Mouse (Mus musculus): Measurements from ENCODE around the gene Bnip3.
A peak's percentile ranks its signal among the peaks of the same experiment; 100 is the strongest.

GRCm38 (mm10) chr7:138845544-138846391, 63.6 kb downstream of the Bnip3 start, which contains the start of the genes Ppp2r2d and Mapk1ip1:
- TF ChIP-seq POLR2A (IDR thresholded peaks at IDR 0.05; ENCODE audit: insufficient read depth, low read depth, low read length) (peak; percentile 87), CTCF (IDR thresholded peaks at IDR 0.05; ENCODE audit: insufficient read depth, low read depth, low read length) (peak; percentile 53; the same call in 1 of the 2 replicates)

All from olfactory bulb, adult 2 months (tissue).